Mouse (Mus musculus): ENCODE results near the gene Armc10. TPM values are rescaled to one million over a fixed set of nuclear protein-coding genes. Genes with fewer than 3 reads are reported as not detected.
"Not testable (repeated sequence)": the region's sequence is repeated elsewhere in the genome, so short reads cannot be mapped to it uniquely, and the experiment has no call there.

The Armc10 gene
- total RNA-seq (2022), result 10 to 100 TPM; 20.0 to 21.6 (median 20.7) TPM

DNA sequence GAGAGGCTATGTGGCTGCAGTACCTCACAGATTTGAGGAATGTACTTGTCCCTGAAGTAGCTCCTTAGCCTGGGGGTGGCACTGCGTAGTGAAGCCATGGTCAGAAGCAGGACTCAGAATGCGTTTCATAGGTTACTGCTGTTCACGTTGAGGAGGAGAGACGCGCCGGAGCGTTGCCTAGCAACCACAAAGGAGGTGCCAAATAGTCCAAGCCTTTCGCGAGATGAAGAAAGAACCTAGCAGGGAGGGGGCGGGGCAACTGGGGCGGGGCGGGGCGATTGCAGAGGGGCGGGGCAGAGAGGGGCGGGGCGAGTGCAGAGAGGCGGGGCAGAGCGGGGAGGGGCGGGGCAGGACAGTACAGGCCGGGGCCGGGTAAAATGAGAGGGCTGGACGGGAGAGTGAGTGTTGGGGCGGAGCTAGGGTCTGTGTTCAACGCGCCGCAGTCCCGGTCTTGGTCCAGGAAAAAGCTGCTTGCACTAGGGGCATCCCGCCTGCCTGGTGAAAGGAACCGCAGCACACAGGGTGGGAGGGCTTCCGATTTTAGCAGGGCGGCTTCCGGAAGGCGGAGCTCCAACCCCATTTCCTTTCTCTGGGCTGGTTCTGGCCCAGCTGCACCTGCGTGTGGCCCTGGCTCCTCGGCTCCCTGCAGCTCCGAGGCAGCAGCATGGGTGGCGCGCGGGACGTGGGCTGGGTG is at the start of gene Armc10, which contains the start of gene Fbxl13:
Gene Armc10, plus strand, starts transcription at position 375 of the 694 bp plus-strand sequence.
Gene Fbxl13, minus strand, starts transcription at position 196 of the 694 bp plus-strand sequence.
- peak; percentile 75 to 94 for DNase-seq (ENCODE audit: low spot score in 2 of 2)

DNA sequence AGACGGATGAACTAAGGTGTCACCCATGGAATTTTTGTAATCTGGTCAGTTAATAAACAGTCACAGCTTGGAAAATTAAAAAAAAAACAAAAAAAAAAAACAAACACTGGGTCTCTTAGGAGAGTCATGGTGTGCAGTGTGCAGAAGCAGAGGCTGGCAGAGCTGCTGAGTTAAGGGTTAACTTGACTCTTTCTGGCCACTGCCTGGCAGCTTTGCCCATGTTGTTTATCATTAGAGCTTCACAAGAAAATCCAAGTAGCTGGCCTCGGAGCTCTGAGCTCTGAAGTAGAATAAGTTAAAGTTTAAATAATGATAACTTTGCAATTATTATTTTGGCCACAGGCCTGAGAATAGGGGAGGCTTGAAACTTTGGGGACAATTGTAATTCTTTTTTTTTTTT is 46.1 kb upstream of the Armc10 start:
- DNase-seq (ENCODE audit: low spot score in 2 of 2), result not testable (repeated sequence)

DNA sequence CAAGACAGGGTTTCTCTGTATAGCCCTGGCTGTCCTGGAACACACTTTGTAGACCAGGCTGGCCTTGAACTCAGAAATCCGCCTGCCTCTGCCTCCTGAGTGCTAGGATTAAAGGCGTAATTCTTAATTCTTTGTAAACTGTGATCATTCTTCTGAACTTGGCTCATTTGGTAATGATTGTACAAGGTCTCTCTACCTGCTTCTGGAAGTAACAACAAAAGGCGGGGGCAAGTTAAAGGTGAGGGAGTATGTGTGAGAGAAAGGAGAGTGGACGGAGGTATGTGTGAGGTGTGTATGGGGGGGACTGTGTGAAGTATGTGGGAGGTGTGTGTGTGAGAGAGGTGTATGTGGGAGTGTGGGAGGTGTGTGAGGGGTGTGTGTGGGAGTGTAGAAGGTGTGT is 45.7 kb upstream of the Armc10 start:
- no peak for DNase-seq (ENCODE audit: low spot score in 2 of 2)

DNA sequence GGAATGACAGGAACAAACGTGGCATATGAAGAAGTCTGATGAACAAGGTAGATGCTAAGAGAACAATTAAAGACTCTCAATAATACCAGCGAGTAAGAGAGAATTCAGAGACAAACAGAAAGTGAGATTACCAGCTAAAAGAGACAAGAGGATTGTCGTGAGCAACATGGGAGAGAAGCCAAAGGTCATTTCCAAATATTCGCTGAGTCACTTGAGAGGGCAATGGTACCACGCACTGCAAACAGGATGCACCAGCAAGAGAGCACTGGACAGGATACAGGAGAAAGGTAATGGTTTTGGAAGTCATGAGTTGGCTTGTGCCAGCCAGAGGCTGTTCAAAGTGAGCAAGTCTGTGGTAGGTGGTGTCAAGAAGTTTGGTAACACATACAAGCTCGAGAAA is 39.7 kb upstream of the Armc10 start:
- no peak for DNase-seq (ENCODE audit: low spot score in 2 of 2)

DNA sequence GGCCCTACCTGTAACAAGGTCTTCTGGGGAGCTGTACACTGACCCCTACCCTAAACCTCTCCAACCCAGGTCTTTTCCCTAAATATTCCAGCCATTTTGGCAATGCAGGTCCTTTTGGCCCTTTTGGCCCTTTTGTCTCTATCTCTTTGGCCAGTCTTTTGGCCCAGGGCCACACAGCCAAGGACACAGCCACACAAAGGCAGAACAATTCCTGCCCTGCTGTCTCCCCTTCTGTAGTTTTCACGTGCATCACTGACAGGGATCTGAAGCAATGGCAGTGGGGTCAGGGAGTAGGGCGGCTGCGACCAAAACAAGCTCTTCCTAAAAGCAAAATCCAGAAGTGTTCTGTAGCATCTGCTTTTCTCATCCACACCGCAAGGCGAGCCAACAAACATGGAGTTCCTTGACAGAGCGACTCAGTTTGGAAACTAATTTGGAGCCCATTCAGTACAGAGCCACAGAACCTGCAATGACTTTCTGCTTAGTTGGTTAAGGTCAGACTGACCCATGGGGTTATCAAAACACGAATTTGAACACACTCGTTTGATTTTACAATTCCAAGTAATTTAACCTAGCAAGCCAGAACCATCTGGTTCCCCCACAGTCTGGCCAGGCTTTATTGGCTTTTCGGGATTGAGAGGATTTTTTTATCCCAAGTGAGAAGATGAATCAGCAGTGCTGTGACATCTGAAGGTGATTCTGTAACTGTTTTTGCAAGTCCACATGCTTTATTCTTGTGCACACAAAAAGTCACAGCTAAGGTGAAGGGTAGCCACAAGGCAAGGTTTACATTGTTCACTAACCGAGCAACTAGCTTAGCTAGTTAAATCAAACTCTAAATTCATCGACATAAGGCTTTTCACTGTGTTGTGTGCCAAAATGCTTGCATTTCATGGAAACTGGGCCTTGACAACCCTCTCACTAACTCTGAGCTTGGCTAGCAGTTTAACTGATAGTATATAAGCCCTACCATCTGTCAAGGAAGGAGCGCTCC is 37.0 kb upstream of the Armc10 start:
- DNase-seq (ENCODE audit: low spot score in 2 of 2), result peak; percentile 10 to 43

DNA sequence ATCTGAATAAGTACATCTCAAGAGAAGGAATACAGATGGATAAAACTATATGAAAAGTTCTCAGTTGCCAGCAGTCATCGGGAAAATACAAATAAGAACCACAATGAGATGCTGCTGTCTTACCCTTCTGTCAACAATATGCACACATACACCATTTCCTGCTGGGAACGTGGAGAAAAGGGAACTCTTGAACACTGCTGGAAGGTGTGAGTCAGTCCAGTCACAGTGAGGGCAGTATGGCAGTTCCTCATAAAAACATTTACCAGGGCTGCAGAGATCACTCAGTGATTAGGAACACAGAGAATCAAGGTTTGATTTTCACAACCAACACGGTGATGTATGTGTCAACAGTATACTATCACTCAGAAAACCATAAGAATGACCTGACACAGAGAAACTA is 34.6 kb upstream of the Armc10 start:
- DNase-seq (ENCODE audit: low spot score in 2 of 2), result no peak

DNA sequence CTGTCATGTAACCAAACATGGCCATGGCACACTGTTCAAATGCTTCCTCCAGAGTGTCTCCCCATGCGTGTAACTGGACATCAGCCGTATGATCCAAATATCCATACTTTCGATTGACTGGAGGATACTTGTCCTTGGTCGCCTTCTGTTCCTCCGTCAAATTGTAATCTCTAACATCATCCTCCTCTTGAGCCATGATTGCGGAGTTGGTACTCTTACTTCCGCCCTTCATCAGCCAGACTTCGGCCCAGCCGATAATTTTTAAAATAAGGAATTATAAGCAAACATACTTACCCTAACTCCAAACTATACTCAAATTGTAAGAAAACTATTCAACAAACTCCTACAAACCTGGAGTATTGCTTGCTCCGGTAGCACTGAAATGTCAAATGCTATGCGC is 31.3 kb upstream of the Armc10 start:
- not testable (repeated sequence) for DNase-seq (ENCODE audit: low spot score in 2 of 2)

DNA sequence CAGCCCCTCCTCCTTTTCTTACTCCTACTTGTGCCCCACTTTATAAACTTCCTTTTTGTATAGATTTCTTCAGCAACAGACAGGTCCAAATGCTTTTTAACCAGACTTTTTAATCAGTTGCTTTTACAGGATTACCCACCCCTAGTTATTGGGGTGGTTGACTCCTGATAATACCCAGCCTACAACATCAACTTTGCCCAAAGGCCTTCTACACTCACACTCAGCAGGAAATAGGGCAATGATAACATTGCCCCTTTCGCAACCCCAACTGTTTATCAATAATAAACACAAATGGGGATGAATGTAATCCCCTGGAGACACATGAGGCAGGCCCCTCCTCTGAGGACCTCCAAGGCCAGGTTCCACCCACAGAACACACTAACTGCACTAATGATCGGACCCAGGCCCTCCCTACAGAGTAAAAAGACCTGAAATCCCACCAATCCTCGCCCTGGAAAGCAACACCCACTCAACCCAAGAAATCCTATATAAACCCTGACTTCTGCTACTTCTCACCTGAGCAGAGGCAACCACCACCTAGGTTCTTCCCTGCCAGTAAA is 29.1 kb upstream of the Armc10 start:
- no peak for DNase-seq (ENCODE audit: low spot score in 2 of 2)

DNA sequence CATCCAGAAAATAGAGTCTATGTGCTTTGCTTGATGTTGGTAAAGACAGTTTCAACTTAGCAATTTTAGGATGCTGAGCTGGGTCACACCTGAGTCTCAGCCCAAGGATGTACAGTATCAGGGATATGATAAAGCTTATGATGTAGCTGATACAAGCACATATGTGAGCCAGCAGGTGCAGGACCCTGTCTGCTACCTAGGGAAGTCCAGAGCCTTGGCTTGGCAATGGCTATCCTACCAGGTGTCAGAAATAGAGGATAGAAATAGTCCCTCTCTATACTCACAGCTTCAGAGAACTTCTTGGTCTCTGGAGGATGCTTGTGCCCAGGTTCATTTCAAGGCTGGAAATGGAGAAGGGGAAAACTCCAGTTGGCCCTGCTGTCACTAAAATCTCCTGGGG is 19.7 kb upstream of the Armc10 start:
- no peak for DNase-seq (ENCODE audit: low spot score in 2 of 2)

DNA sequence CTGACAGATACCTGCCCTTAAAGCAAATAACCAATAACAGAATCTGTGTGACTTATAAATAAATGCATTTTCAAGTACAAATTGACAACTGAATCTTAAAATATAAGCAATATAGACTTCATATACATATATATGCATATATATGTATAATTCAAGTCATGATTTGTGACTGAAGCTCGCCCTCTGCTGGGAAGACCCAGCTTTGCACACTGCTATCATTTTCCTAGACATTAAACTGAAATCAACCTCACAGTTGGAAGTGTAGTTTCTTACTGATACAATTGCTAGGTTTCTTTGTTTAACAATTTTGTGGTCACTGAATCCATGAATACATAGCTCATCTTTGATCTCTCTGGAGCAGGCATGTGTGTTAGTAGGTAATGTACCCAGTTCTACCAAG is 4.7 kb upstream of the Armc10 start:
- DNase-seq (ENCODE audit: low spot score in 2 of 2), result peak in 1 of 2 experiments; percentile 62

DNA sequence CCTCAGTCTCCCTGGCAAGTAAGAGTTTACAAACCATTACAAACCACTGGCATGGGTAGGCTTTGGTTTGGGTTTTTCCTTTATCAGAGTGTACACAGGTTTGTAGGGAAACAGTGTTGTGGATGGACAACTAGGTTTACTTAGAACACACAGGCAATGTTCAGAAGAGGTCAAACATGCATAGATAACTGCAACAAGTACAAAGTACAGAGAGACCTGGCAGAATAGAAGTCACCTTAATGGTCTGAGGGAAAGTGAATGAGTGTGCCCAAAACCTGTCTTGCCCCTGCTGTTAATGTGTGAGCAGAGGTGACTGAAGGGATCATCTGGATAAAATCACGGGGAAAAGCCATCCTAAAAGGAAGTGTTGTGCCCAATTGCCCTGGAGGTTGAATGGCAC is 2.0 kb upstream of the Armc10 start:
- DNase-seq (ENCODE audit: low spot score in 2 of 2), result no peak

DNA sequence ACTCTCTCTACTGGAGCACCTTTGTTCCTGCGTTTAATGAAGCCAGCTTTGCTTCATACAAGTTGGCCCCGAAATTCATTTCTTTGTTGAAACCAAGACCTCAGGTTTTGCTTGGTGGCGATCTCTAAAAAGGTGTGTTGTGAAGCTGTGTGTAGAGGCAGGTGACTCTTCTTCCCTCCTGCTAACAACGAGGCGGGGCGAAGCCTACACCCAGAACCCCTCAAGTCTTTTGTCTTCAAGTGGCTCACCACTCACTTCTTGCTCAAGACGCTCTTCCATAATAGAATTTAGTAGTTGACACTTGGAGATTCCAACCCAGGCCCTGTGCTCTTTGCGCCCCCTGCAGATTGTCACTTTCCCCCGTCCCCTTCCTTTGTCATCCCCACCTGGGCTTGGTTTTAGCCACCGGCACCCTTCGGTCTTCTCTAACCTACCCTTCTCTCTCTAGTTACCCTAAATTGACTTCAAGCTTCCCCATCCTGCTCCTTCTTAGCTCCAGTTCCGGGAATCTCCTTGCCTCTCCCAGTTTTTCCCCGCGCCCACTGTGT is 648 bp upstream of the Armc10 start:
- no peak for DNase-seq (ENCODE audit: low spot score in 2 of 2)

DNA sequence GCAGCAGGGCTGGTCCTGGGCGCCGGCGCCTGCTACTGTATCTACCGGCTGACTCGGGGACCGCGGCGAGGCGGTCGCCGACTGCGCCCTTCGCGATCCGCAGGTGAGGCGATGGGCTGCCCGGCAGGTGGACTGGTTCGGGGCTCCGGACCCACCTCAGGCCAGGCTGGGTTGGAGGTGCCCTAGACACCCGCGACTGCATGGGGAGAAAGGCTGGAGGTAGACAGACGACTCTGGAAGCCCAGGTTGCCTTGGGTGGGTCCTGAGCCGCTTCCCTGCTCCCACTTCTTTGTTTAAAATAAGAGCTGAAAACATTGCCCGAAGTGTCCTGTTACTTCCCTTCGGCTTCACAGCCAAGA is 499 bp downstream of the Armc10 start:
- DNase-seq (ENCODE audit: low spot score in 2 of 2), result no peak

DNA sequence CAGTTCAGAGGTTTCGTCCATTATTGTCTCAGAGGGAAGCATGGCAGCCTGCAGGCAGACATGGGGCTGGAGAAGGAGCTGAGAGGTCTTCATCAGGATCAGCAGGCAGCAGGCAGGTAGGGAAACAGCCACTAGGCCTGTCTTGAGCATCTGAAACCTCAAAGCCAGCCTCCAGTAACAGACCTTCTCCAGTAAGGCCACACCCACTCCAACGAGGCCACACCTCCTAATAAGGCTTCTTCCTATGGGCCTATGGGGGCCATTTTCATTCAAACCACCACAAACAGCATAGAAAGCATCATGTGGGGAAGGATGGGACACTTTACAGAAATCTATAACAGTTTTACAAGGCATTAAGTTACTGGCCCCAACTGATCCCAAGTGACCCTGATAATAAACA is 5.1 kb downstream of the Armc10 start:
- DNase-seq (ENCODE audit: low spot score in 2 of 2), result no peak

DNA sequence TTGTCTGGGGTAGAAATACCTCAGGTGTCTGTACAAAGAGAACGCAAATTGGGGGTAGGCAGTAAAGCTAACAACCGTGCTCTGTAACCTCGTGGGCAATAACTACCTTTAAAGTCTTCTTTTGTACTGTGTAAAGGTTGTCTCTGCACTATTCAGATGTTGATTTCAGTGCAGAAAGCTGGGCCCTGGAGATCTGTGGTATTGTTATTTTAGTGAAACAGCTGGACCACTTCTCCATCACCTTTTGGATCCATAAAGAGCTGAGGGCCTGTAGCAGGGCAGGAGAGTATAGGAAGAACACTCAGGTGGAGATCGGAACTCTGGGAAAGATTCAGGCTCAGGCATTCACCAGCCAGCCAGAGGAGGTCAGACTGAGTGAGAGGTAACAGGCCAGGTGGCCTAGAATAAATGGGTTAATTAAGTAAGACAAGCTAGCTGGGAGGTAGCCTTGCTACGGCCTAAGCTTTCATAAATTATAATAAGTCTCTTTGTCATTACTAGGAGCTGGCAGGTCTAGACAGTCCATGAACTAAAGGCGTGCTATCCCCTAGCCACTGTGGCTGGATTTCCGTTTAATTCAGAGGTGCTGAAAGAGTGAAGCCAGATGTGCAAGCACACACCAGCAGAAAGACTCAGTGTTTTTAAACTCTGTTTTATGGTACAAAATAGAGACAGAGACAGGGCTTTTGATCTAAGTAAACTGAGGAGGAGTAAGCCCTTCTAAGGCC is 6.4 kb downstream of the Armc10 start:
- DNase-seq (ENCODE audit: low spot score in 2 of 2), result no peak

DNA sequence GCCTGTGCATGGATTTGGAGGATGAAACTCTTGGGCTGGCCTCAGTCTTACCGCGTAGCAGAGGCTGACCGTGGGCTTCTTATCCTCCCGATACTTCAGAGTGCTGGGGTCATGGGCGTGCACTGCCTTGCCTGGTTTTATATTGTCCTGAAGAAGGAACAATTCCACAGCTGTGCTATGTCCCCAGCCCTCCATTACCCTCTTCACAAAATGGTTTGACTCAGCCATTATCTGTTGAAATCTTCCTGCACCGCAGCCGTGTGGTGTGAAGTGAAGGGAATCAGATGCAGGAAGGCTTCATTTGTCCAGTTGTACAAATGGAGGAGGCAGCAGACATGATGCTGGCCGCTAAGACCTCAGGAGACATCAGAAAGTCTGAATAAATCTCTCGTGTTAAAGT is 11.3 kb downstream of the Armc10 start:
- no peak for DNase-seq (ENCODE audit: low spot score in 2 of 2)

DNA sequence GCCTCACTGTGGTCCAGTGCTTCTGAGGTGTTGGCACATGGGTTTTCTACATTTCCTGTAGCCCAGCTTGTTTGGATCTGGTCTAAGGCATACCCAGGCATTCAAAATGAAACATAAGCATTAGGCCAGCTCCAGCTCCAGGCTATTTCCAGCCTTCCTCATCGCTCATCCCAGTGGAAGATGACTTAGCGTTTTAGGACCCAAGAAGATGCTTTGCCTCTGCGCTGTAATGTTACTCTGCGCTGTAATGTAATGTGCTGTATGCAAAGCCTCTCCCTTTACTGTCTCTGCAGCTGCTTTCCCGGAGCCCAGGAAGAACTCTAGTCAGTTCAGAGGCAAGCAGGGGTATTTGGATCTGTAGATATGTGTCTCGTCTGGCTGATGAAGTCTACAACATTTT is 12.4 kb downstream of the Armc10 start:
- DNase-seq (ENCODE audit: low spot score in 2 of 2), result no peak

DNA sequence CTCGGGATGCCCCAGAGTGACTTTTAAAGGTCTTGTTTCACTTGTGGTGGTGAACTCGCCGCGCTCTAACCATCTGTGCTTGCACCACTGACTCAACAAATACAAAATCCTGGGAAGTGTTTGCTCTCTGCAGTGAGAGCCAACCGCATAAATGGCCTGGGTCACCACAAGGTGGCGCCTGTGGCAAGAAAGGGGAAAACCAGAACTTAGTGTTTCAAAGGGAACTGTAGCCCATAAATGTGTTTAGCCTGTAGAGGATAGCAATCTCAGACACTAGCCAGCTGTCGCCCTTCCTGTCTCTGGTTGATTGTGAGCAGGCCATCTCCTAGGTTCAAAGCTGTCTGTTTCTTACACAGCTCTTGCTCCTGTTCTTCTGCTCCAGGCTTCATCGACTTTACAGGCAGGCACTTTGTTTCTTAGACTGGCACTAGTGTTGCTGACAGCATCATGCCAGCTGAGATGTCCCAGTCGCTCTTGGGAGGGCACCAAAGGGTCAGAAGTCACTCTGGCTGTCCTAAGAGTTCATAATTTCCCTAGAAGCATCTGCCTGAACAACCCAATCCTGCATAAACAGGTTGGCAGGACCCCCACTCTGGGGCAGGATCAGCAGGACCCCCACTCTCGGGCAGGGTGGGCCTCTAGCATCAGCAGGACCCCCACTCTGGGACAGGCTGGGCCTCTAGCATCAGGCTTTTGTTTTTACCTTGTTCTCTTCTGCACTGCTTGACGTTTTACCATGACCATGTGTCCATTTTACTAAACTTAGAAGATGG is 13.2 kb downstream of the Armc10 start:
- peak in 1 of 2 experiments; percentile 75 for DNase-seq (ENCODE audit: low spot score in 2 of 2)

DNA sequence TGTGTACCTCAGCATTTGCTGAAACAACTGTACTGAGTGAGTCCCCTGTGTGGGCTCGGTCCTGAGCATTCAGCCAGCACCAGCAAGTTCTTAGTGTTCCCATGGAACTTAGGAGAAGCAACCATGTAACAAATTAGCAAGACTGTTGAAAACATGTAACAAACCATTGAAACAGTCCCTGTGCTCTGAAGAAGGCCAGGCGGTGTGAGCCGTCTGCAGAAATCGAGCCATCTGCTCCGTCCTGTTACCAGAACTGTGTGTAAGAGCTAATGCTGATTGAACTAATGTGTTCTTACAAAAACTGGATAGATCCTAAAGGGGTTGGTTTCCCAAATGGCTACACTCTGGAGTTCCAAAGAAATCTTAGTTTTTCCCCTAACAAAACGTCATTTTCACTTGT is 15.2 kb downstream of the Armc10 start:
- no peak for DNase-seq (ENCODE audit: low spot score in 2 of 2)

DNA sequence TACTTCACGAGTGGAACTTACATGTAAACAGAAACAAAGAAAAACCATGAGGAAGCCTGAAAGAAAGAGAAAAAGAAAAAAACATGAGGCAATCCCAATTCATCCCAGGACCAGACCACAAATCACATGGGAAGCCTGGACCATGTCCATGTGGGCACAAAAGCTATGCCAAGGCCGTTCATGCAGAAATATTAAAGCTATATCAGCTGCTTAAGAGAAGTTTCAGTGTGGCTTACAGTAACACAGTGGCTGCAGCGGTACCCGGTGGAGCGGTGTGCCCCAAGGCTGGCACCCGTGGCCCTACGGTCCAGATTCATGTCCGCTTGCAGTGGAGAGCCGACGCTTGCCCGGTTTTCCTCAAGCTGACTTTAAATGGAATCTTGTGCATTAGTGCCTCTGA is 17.5 kb downstream of the Armc10 start:
- no peak for DNase-seq (ENCODE audit: low spot score in 2 of 2)
